Mouse (Mus musculus) cerebellum, adult 2 months (tissue): ENCODE results near the gene Tppp. TPM values are rescaled to one million over a fixed set of nuclear protein-coding genes. Genes with fewer than 3 reads are reported as not detected.
A peak's percentile ranks its signal among the peaks of the same experiment; 100 is the strongest.
"Not testable (repeated sequence)": the region's sequence is repeated elsewhere in the genome, so short reads cannot be mapped to it uniquely, and the experiment has no call there.

Experiments
- DNase-seq, 2 experiments: peaks; one replicate each; pipeline ENCODE4 v3.0.0; 2021
- H3K27ac ChIP-seq: fragments of 200-500 bp; 2 replicates; pipeline ENCODE4 v1.5.1; 2012; ENCODE audit warnings: low read length, control low read depth, inconsistent platforms; ENCODE audit not compliant: insufficient read depth
- H3K27me3 ChIP-seq: fragments of 200-500 bp; 2 replicates; pipeline ENCODE4 v1.6.1; 2012; ENCODE audit warnings: inconsistent platforms, mild to moderate bottlenecking, low read length, moderate library complexity; ENCODE audit not compliant: control insufficient read depth, insufficient read depth
- H3K4me1 ChIP-seq: fragments of 200-500 bp; 2 replicates; pipeline ENCODE4 v1.6.1; 2011; ENCODE audit warnings: low read length; ENCODE audit not compliant: control insufficient read depth, insufficient read depth
- H3K4me3 ChIP-seq: fragments of 200-500 bp; replicated peaks from 2 replicates; pipeline ENCODE3; 2011; ENCODE audit warnings: mild to moderate bottlenecking, low read depth, low read length, control low read depth; ENCODE audit not compliant: insufficient read depth
- CTCF ChIP-seq: fragments of 200-500 bp; IDR thresholded peaks from 2 replicates; pipeline ENCODE4 v1.5.1; 2011; ENCODE audit warnings: low read depth, mild to moderate bottlenecking, control low read depth, low read length, moderate library complexity, borderline replicate concordance; ENCODE audit not compliant: insufficient read depth
- POLR2A ChIP-seq: fragments of 200-500 bp; IDR thresholded peaks from 2 replicates; pipeline ENCODE4 v1.6.1; 2011; ENCODE audit warnings: low read length, control low read depth, borderline replicate concordance; ENCODE audit not compliant: insufficient read depth
- WGBS: fragments of 180-500 bp; shearing (Covaris S2); methylation state at CpG from one replicate; pipeline ENCODE4 v1.1.7; 2018; 5-methylcytosine and 5-hydroxymethylcytosine counted together
- polyA plus RNA-seq: library from polyadenylated mRNA; depleted of rRNA; stranded (reverse); fragments of >200 nt; gene quantifications from 2 replicates; pipeline ENCODE4 v1.2.3, GENCODE M21; 2012; rRNA removed

Tppp gene
- polyA plus RNA-seq, 1 experiment = 180 TPM

DNA sequence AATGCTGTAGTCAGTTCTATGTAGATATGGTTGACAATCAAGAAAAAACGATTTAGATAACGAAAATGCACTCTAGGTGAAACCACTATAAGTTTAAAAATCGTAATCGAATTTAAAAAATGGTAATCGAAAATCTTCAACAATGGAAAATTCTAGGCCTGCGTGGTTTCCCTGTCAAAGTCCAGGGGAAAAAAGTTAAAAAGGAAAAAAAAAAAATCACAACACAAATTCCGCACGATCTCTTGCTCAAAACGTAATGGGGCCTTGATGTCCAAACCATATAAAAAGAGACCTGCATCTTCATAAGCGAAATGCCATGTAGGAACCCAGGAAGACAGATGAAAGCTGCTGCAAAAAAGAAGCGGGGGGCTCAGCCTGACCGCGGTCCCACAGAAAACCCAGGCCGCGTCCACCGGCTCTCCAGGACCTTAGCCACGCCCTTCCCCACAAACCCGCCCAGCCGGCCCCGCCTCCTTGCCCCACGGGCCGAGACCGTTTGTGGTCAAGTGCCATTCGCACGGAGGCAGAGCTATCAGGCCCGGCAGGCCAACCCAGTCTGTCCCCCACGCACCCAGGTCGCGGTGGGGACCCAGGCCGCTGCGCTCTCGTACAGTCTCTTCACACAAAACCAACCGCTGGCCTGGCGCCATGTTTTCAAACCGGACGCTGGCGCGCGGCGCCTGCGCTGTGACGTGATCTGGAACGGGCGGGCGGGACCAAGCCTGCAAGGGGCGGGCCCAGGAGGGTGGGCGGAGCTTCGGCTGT lies 52.6 kb downstream of the Tppp start, which contains the start of gene Cep72:
TSS of gene Cep72 (minus strand) at position 687 of the 765 bp plus-strand sequence.
- H3K4me3 ChIP-seq = peak within 1 kb of the TSS; percentile 96
- no peaks in the 10 kb centered on the region for H3K27me3 ChIP-seq
- TF ChIP-seq CTCF = no peak
- TF ChIP-seq POLR2A = no peak
- WGBS = 3% methylated on average over 48 of the region's 48 CpGs
- H3K27ac ChIP-seq = no peak within 1 kb of the TSS
- H3K4me1 ChIP-seq = no peaks in the 10 kb centered on the region
- DNase-seq = peak; percentile 82 to 90

GRCm38 (mm10) chr13:74062378-74063128 lies 53.3 kb downstream of the Tppp start:
- Histone ChIP-seq H3K4me3 (peak overlapping the region; percentile 96), H3K27ac (no peak overlapping the region), H3K4me1 (no peaks in the 10 kb centered on the region), H3K27me3 (no peaks in the 10 kb centered on the region)
- DNase-seq = no peak
- 29% methylated on average over 11 of the region's 11 CpGs for WGBS
- TF ChIP-seq POLR2A = no peak
- no peak for TF ChIP-seq CTCF

DNA sequence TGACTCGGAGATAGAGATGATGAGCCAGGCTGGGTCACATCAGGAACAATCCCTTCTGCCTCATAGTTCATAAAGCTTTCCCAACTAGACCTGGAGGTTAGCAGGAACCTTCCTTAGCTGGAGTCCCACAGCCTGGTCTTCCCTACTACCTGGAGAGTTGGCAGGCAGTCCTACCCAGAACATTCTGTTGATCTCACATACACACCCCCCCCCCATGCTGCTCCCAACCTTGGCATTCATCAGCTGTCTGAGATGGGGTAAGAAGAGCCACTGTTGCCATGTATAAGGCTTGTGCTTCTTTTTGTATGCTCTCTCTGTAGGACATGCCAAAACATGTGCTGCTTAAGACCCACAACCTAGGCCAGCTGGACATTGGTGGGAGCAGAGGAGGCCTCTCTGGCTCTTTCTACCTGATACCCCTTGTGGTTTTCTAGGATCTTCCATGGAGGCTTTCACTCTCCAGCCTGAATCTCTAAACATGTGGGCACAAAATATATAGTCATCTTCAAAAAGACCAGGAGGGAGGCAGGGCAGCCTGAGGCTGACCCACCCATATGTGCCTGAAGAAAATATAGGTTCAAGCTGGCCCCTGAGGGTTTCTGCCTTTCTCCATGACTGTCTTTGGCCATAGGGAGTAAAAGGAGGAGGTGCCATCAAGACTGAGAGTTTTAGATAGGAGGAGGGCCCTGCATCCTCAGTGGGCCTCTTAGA lies 54.3 kb downstream of the Tppp start:
- Histone ChIP-seq H3K4me3 (no peak overlapping the region), H3K27me3 (no peaks in the 10 kb centered on the region), H3K27ac (no peak overlapping the region), H3K4me1 (no peaks in the 10 kb centered on the region)
- 75% methylated on average over 1 of the region's 1 CpGs for WGBS
- no peak for DNase-seq
- TF ChIP-seq CTCF (no peak), POLR2A (no peak)

GRCm38 (mm10) chr13:74066576-74066975 lies 57.4 kb downstream of the Tppp start:
- Histone ChIP-seq H3K4me3 (no peak overlapping the region), H3K4me1 (no peaks in the 10 kb centered on the region), H3K27ac (no peak overlapping the region), H3K27me3 (no peaks in the 10 kb centered on the region)
- no peak for DNase-seq
- WGBS = 86% methylated on average over 1 of the region's 1 CpGs
- no peak for TF ChIP-seq CTCF
- no peak for TF ChIP-seq POLR2A

- not testable (repeated sequence) for H3K27me3 ChIP-seq, H3K27ac ChIP-seq, H3K4me1 ChIP-seq, DNase-seq, H3K4me3 ChIP-seq
- 54% methylated on average over 1 of the region's 1 CpGs for WGBS
Measured at GRCm38 (mm10) chr13:74071244-74071643, 62.0 kb downstream of the Tppp start.

GRCm38 (mm10) chr13:74071714-74072113 lies 62.5 kb downstream of the Tppp start:
- H3K27ac ChIP-seq = no peak overlapping the region
- TF ChIP-seq POLR2A = no peak
- no peak for TF ChIP-seq CTCF
- 67% methylated on average over 3 of the region's 3 CpGs for WGBS
- H3K27me3 ChIP-seq = no peaks in the 10 kb centered on the region
- no peaks in the 10 kb centered on the region for H3K4me1 ChIP-seq
- DNase-seq = no peak
- H3K4me3 ChIP-seq = no peak overlapping the region

GRCm38 (mm10) chr13:74073369-74073768 lies 64.2 kb downstream of the Tppp start:
- H3K27ac ChIP-seq = no peak overlapping the region
- H3K4me3 ChIP-seq = no peak overlapping the region
- no peaks in the 10 kb centered on the region for H3K27me3 ChIP-seq
- WGBS = 87% methylated on average over 7 of the region's 7 CpGs
- TF ChIP-seq POLR2A (no peak), CTCF (no peak)
- no peak for DNase-seq
- no peaks in the 10 kb centered on the region for H3K4me1 ChIP-seq

Other genes with a start within 250 kb of the Tppp start
- gene Nkd2, start 161.8 kb upstream of the Tppp start, polyA plus RNA-seq = 2.3 and 2.4 TPM in 2 replicates
- gene Trip13, start 71.6 kb upstream of the Tppp start, polyA plus RNA-seq = 0.65 and 1.1 TPM in 2 replicates
- gene Brd9, start 71.6 kb upstream of the Tppp start, polyA plus RNA-seq = 81.7 and 83.7 TPM in 2 replicates
- not detected in 2 replicates for gene Zdhhc11, start 45.6 kb upstream of the Tppp start, polyA plus RNA-seq
- gene Cep72, start 52.9 kb downstream of the Tppp start, polyA plus RNA-seq = 8.2 and 9.7 TPM in 2 replicates
- 7.4 and 10.9 TPM in 2 replicates for gene Slc9a3, start 112.0 kb downstream of the Tppp start, polyA plus RNA-seq
- gene Exoc3, start 199.3 kb downstream of the Tppp start, polyA plus RNA-seq = 58.6 and 61.7 TPM in 2 replicates